Mouse (Mus musculus) intestine, embryonic 15.5 days (tissue): ENCODE measurements at regions not wholly inside any gene's neighbourhood (a gene's known extent, or its start where the extent isn't known, plus 50 kb on each side); places are given as distances from the start of the nearest gene placed in this dataset.

Experiments
- ATAC-seq: fragments of 200-750 bp; cut with Nextera tagmentation; 2 replicates; pipeline ENCODE4 v1.8.0; 2017; ENCODE audit warnings: moderate TSS enrichment, moderate library complexity
- H3K27ac ChIP-seq: fragments of 300-500 bp; sonication (generic); 2 replicates; pipeline ENCODE4 v1.5.1; 2015; ENCODE audit warnings: mild to moderate bottlenecking, inconsistent platforms
- H3K27me3 ChIP-seq: fragments of 300-500 bp; sonication (generic); replicated peaks from 2 replicates; pipeline ENCODE4 v1.6.1; 2015; ENCODE audit warnings: inconsistent platforms
- H3K36me3 ChIP-seq: fragments of 300-500 bp; sonication (generic); 2 replicates; pipeline ENCODE4 v1.6.1; 2015; ENCODE audit warnings: inconsistent platforms
- H3K4me1 ChIP-seq: fragments of 300-500 bp; sonication (generic); replicated peaks from 2 replicates; pipeline ENCODE4 v1.6.1; 2015; ENCODE audit warnings: inconsistent platforms
- H3K4me2 ChIP-seq: fragments of 300-500 bp; sonication (generic); replicated peaks from 2 replicates; pipeline ENCODE4 v1.6.1; 2015; ENCODE audit warnings: mild to moderate bottlenecking, inconsistent platforms
- H3K4me3 ChIP-seq: fragments of 300-500 bp; sonication (generic); replicated peaks from 2 replicates; pipeline ENCODE4 v1.5.1; 2015; ENCODE audit warnings: inconsistent platforms
- H3K9ac ChIP-seq: fragments of 300-500 bp; sonication (generic); 2 replicates; pipeline ENCODE4 v1.6.1; 2015; ENCODE audit warnings: inconsistent platforms
- H3K9me3 ChIP-seq: fragments of 300-500 bp; sonication (generic); 2 replicates; pipeline ENCODE4 v1.6.1; 2016; ENCODE audit warnings: inconsistent platforms
- WGBS: fragments of 180-500 bp; shearing (Covaris S2); methylation state at CpG from one replicate; pipeline ENCODE4 v1.1.7; 2015; 5-methylcytosine and 5-hydroxymethylcytosine counted together

GRCm38 (mm10) chr16:39159725-39160124 lies 267.3 kb downstream of the Igsf11 start:
- Histone ChIP-seq H3K9ac (no peak overlapping the region), H3K9me3 (no peaks in the 10 kb centered on the region), H3K4me2 (no peak overlapping the region), H3K4me1 (no peaks in the 10 kb centered on the region), H3K36me3 (no peaks in the 10 kb centered on the region), H3K27ac (no peak overlapping the region), H3K4me3 (no peak overlapping the region), H3K27me3 (no peaks in the 10 kb centered on the region)
- ATAC-seq = no peak
- 83% methylated on average over 7 of the region's 7 CpGs for WGBS

DNA sequence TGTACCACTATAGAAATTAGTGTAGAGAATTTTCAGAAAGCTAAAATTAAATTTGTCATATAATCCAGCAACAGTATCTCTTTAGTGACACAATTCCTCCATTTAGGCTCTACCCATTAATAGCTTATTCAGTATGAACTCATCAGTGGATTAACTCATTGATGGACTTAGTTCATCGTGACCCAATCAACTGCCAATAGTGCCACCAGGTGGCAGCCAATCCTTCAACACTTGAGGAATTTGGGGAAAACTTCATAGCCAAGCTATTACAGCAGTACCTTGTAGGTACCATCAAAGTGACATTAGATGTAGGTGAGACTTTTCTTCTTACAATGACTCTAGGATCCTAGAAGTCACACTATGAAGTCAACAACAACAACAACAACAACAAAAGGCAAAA lies 270.2 kb downstream of the Igsf11 start:
- Histone ChIP-seq H3K27me3 (no peaks in the 10 kb centered on the region), H3K9me3 (no peaks in the 10 kb centered on the region), H3K4me2 (no peak overlapping the region), H3K4me3 (no peak overlapping the region), H3K9ac (no peak overlapping the region), H3K4me1 (no peaks in the 10 kb centered on the region), H3K36me3 (no peaks in the 10 kb centered on the region), H3K27ac (no peak overlapping the region)
- no peak for ATAC-seq
- WGBS = 37% methylated on average over 1 of the region's 1 CpGs

DNA sequence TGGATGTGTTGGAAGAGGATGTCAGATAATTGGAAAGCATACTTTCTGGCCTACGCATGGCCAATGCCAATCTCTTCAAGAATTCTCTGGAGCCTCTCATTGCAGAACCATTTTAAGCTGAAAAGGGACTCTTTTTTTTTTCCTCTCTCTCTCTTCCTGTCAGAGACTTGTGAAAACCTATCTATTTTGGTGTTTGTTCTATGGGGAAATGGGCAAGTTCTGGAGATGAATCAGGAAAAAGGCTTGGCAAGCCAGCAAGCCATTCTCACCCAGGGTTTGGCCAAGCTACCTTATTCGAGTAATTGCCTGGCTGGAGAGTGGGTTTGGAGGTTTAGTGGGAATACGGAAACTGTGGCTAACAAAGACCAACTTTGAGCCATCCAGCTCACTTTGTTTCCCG lies 299.4 kb downstream of the Igsf11 start:
- H3K27me3 ChIP-seq = no peaks in the 10 kb centered on the region
- no peak overlapping the region for H3K9ac ChIP-seq
- H3K27ac ChIP-seq = no peak overlapping the region
- no peak overlapping the region for H3K4me2 ChIP-seq
- no peaks in the 10 kb centered on the region for H3K36me3 ChIP-seq
- H3K4me1 ChIP-seq = no peaks in the 10 kb centered on the region
- ATAC-seq = no peak
- no peaks in the 10 kb centered on the region for H3K9me3 ChIP-seq
- H3K4me3 ChIP-seq = no peak overlapping the region
- 85% methylated on average over 4 of the region's 4 CpGs for WGBS

DNA sequence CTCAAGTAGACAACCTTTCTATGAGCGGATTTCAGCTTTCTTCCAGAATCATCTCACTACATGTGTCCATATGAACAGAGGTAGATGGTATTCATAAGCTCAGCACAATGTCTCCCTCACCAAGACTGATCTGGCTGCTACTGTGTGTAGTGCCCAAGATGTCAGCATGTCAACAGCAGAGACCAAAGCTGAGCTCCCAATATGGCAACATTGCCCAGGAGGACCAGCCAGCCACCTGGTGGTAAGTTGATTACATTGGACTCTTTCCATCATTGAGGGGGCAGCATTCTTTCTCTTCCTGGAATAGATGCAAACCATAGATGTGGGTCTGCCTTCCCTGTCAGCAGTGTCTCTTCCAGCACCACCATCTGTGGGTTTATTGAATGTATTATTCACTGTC lies 303.0 kb downstream of the Igsf11 start:
- ATAC-seq = no peak
- no peaks in the 10 kb centered on the region for H3K4me1 ChIP-seq
- no peak overlapping the region for H3K27ac ChIP-seq
- H3K4me2 ChIP-seq = no peak overlapping the region
- no peak overlapping the region for H3K9ac ChIP-seq
- no peak overlapping the region for H3K4me3 ChIP-seq
- no peaks in the 10 kb centered on the region for H3K9me3 ChIP-seq
- H3K27me3 ChIP-seq = no peaks in the 10 kb centered on the region
- WGBS = 100% methylated on average over 1 of the region's 1 CpGs
- H3K36me3 ChIP-seq = no peaks in the 10 kb centered on the region

DNA sequence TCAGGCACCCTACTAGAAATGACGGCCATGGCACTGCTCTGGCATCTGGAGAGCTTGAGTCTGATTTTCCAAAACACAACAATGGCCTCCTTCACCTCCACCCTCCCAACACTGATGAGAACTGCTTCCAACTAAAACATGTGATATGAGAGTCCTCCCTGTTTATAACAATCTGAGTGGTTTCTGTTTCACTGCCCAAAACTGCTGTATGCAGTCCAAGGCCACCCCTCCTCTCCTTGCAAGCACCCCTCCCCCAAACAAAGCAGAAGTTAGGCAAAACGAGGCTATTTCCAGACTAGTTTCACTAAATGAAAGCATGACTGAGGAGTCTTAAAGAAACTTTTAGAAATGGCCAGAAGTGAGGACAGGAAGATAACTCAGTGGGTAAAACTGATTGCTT lies 304.4 kb downstream of the Igsf11 start:
- H3K27me3 ChIP-seq = no peaks in the 10 kb centered on the region
- H3K4me3 ChIP-seq = no peak overlapping the region
- H3K4me2 ChIP-seq = no peak overlapping the region
- H3K27ac ChIP-seq = no peak overlapping the region
- H3K9me3 ChIP-seq = no peaks in the 10 kb centered on the region
- ATAC-seq = no peak
- no peak overlapping the region for H3K9ac ChIP-seq
- H3K36me3 ChIP-seq = no peaks in the 10 kb centered on the region
- no peaks in the 10 kb centered on the region for H3K4me1 ChIP-seq
- 60% methylated on average over 2 of the region's 2 CpGs for WGBS

GRCm38 (mm10) chr16:39223551-39223950 lies 331.1 kb downstream of the Igsf11 start:
- Histone ChIP-seq H3K27me3 (no peaks in the 10 kb centered on the region), H3K27ac (no peak overlapping the region), H3K4me2 (no peak overlapping the region), H3K4me1 (no peaks in the 10 kb centered on the region), H3K9ac (no peak overlapping the region), H3K4me3 (no peak overlapping the region), H3K36me3 (no peaks in the 10 kb centered on the region), H3K9me3 (no peaks in the 10 kb centered on the region)
- WGBS = 69% methylated on average over 8 of the region's 8 CpGs
- ATAC-seq = no peak

- no peak for ATAC-seq
- no peak overlapping the region for H3K4me2 ChIP-seq
- no peak overlapping the region for H3K27ac ChIP-seq
- no peaks in the 10 kb centered on the region for H3K36me3 ChIP-seq
- H3K9ac ChIP-seq = no peak overlapping the region
- H3K9me3 ChIP-seq = no peaks in the 10 kb centered on the region
- no peaks in the 10 kb centered on the region for H3K27me3 ChIP-seq
- no peak overlapping the region for H3K4me3 ChIP-seq
- 60% methylated on average over 7 of the region's 7 CpGs for WGBS
- no peaks in the 10 kb centered on the region for H3K4me1 ChIP-seq
Observed at GRCm38 (mm10) chr16:39229501-39229900, 337.0 kb downstream of the Igsf11 start.

- Histone ChIP-seq H3K27ac (no peak overlapping the region), H3K4me3 (no peak overlapping the region), H3K9ac (no peak overlapping the region), H3K4me2 (no peak overlapping the region), H3K9me3 (no peaks in the 10 kb centered on the region), H3K4me1 (no peaks in the 10 kb centered on the region), H3K27me3 (no peaks in the 10 kb centered on the region), H3K36me3 (no peaks in the 10 kb centered on the region)
- ATAC-seq = no peak
- WGBS = 19% methylated on average over 3 of the region's 3 CpGs
Observed at GRCm38 (mm10) chr16:39230439-39230838, 338.0 kb downstream of the Igsf11 start.

DNA sequence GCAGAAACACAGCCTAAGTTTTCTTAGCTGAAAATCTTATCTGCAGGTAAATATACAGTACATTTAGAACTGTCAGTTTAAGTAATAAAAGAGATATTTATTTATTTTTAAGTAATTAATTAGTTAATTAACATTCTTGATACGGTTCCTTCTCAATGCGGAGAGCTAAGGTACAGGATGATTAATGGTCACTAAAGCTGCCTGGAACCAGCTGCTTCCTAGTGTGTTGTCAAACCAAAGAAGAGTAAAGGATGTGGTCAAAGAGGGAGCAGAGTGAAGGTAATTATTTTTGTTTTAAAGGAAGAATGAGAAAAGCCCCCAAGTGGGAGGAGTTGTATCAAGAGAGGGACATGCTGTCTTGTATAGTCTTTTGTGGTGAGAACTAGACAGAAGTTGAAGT lies 341.8 kb downstream of the Igsf11 start:
- Histone ChIP-seq H3K4me3 (no peak overlapping the region), H3K4me1 (no peaks in the 10 kb centered on the region), H3K27ac (no peak overlapping the region), H3K9me3 (no peaks in the 10 kb centered on the region), H3K36me3 (no peaks in the 10 kb centered on the region), H3K4me2 (no peak overlapping the region), H3K9ac (no peak overlapping the region), H3K27me3 (no peaks in the 10 kb centered on the region)
- WGBS = 46% methylated on average over 2 of the region's 2 CpGs
- ATAC-seq = no peak

DNA sequence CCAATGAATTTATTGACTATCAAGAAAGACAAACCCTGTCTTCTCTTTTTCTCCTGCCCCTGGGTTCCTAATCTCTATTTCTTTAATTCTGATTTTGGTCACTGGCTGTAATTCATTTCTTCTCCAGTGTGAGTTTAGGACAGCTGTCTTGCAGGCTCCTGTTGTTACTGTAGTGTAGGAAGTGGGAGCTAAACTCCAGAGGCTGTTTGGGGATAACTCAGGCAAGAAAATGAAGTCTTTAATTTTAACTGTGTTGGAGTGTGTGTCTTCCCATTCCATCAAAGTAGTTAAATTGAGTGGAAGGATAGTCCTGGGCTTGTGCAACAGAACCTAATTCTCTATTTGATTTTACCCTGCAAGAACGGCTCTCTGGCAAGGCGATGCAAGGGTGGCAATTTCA lies 381.0 kb downstream of the Igsf11 start:
- H3K27ac ChIP-seq = no peak overlapping the region
- no peaks in the 10 kb centered on the region for H3K4me1 ChIP-seq
- no peak overlapping the region for H3K9ac ChIP-seq
- H3K4me3 ChIP-seq = no peak overlapping the region
- H3K36me3 ChIP-seq = no peaks in the 10 kb centered on the region
- H3K4me2 ChIP-seq = no peak overlapping the region
- ATAC-seq = no peak
- H3K9me3 ChIP-seq = no peaks in the 10 kb centered on the region
- WGBS = 85% methylated on average over 2 of the region's 2 CpGs
- no peaks in the 10 kb centered on the region for H3K27me3 ChIP-seq

DNA sequence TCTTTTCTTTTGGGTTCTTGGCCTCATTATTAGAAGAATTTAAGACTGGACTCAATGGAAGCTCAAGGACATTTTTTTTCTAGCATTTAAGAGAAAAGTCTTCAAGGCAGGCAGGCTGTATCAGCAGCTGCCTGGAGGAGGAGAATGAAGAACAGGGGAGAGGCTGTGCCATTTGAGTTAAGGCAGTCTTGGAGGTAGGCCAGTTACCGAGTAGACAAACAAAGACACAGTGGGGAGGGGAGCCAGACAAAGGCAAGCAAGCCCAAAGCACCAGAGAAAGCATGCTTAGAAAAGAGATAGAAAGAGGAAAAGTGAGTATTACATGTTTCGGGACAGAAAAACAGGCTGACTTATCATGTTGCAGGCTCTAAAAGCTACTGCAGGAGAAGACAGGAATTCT lies 392.0 kb downstream of the Igsf11 start:
- H3K9me3 ChIP-seq = no peaks in the 10 kb centered on the region
- no peaks in the 10 kb centered on the region for H3K27me3 ChIP-seq
- 63% methylated on average over 2 of the region's 2 CpGs for WGBS
- H3K36me3 ChIP-seq = no peaks in the 10 kb centered on the region
- H3K27ac ChIP-seq = no peak overlapping the region
- H3K9ac ChIP-seq = no peak overlapping the region
- no peak for ATAC-seq
- H3K4me1 ChIP-seq = no peaks in the 10 kb centered on the region
- no peak overlapping the region for H3K4me2 ChIP-seq
- H3K4me3 ChIP-seq = no peak overlapping the region

- WGBS = 84% methylated on average over 3 of the region's 3 CpGs
- peak; percentile 96 for ATAC-seq
- no peaks in the 10 kb centered on the region for H3K9me3 ChIP-seq
Observed at GRCm38 (mm10) chr16:39285028-39285744, 392.7 kb downstream of the Igsf11 start.

DNA sequence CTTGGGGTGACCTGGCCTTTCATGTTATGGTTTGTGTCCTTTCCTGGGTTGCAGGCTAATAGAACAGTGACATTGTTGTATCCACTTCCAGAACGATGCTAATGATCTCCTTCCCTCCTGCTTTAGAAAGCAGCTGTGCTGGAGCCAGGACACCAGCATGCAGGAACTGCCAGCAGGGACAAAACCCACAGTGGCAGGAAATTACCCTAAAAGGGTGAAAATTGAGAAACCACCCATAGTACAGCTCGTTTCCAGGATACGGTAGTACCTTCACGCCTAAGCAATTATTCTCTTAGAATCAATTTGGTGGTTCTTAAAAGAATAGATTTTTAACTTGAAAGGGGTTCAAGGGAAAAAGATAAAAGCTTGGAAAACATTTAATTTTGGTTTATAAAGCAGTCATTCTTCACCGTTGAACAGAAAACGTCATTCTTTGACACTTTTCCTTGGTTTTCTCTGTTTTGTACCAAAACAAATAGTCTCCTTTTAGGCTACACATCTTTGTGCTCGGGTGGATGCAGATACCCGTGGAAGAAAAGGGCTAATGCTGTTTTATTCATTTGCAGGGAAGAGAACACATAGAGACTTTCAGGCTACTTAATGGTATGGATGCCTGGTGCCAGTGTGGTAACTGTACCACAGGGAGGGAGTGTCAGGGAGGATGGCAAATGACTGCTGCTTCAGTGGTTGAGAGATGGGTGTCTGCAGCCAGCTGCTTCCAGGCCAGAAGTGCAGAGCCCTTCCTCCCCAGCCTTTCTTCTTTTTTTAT lies 394.5 kb downstream of the Igsf11 start:
- Histone ChIP-seq H3K27ac (no peak overlapping the region), H3K9ac (no peak overlapping the region), H3K36me3 (no peaks in the 10 kb centered on the region), H3K9me3 (no peaks in the 10 kb centered on the region), H3K27me3 (no peaks in the 10 kb centered on the region), H3K4me2 (no peak overlapping the region), H3K4me1 (no peaks in the 10 kb centered on the region), H3K4me3 (no peak overlapping the region)
- ATAC-seq = no peak
- 73% methylated on average over 8 of the region's 8 CpGs for WGBS

More at GRCm38 (mm10) chr16:39285028-39285744, 392.7 kb downstream of the Igsf11 start:
- H3K27ac ChIP-seq = no peak overlapping the region
- no peak overlapping the region for H3K9ac ChIP-seq
- no peaks in the 10 kb centered on the region for H3K4me1 ChIP-seq
- H3K27me3 ChIP-seq = no peaks in the 10 kb centered on the region
- no peak overlapping the region for H3K4me2 ChIP-seq
- H3K36me3 ChIP-seq = no peaks in the 10 kb centered on the region
- no peak overlapping the region for H3K4me3 ChIP-seq
